Mouse (Mus musculus) kidney, adult 9 months (tissue): ENCODE measurements around the gene Enpp3.
A peak's percentile ranks its signal among the peaks of the same experiment; 100 is the strongest.

Source experiments
- DNase-seq: peaks from one replicate; pipeline ENCODE4 v3.0.0; 2022

Gene Enpp3

GRCm38 (mm10) chr10:24842676-24843075 is at the start of gene Enpp3:
Enpp3 (minus strand) TSS chr10:24842823.
- peak; percentile 62 for DNase-seq

GRCm38 (mm10) chr10:24888343-24888742 is 45.7 kb upstream of the Enpp3 start:
- no peak for DNase-seq

- no peak for DNase-seq
Observed at GRCm38 (mm10) chr10:24886008-24886407, 43.4 kb upstream of the Enpp3 start.

- no peak for DNase-seq
Observed at GRCm38 (mm10) chr10:24873624-24874023, 31.0 kb upstream of the Enpp3 start.

GRCm38 (mm10) chr10:24869760-24870290 is 27.2 kb upstream of the Enpp3 start, which contains the start of gene Med23:
Med23 (plus strand) TSS chr10:24869986.
- DNase-seq = peak; percentile 99

- no peak for DNase-seq
Observed at GRCm38 (mm10) chr10:24864434-24864833, 21.8 kb upstream of the Enpp3 start.

GRCm38 (mm10) chr10:24863146-24863545 is 20.5 kb upstream of the Enpp3 start:
- DNase-seq = no peak

GRCm38 (mm10) chr10:24841998-24842397 is 625 bp downstream of the Enpp3 start:
- peak; percentile 72 for DNase-seq

- DNase-seq = no peak
Observed at GRCm38 (mm10) chr10:24840795-24841194, 1.8 kb downstream of the Enpp3 start.

- DNase-seq = no peak
Observed at GRCm38 (mm10) chr10:24836366-24837038, 6.1 kb downstream of the Enpp3 start.

GRCm38 (mm10) chr10:24835702-24836342 is 6.8 kb downstream of the Enpp3 start:
- DNase-seq = peak; percentile 66

GRCm38 (mm10) chr10:24834634-24835371 is 7.8 kb downstream of the Enpp3 start:
- no peak for DNase-seq

- peak; percentile 74 for DNase-seq
Observed at GRCm38 (mm10) chr10:24832306-24832705, 10.3 kb downstream of the Enpp3 start.

- peak; percentile 33 for DNase-seq
Observed at GRCm38 (mm10) chr10:24831377-24832095, 11.1 kb downstream of the Enpp3 start.

- no peak for DNase-seq
Observed at GRCm38 (mm10) chr10:24830448-24830847, 12.2 kb downstream of the Enpp3 start.

- no peak for DNase-seq
Observed at GRCm38 (mm10) chr10:24828136-24828535, 14.5 kb downstream of the Enpp3 start.

GRCm38 (mm10) chr10:24826130-24826529 is 16.5 kb downstream of the Enpp3 start:
- DNase-seq = no peak

GRCm38 (mm10) chr10:24825456-24826081 is 17.1 kb downstream of the Enpp3 start:
- no peak for DNase-seq

GRCm38 (mm10) chr10:24824621-24825020 is 18.0 kb downstream of the Enpp3 start:
- no peak for DNase-seq

- no peak for DNase-seq
Observed at GRCm38 (mm10) chr10:24823697-24824535, 18.7 kb downstream of the Enpp3 start.

GRCm38 (mm10) chr10:24823265-24823664 is 19.4 kb downstream of the Enpp3 start:
- no peak for DNase-seq
